Mouse (Mus musculus): ENCODE results near the gene Tm9sf4. TPM values are rescaled to one million over a fixed set of nuclear protein-coding genes. Genes with fewer than 3 reads are reported as not detected.

The Tm9sf4 gene
- total RNA-seq, 2 experiments from 2014 or later: 84.1 to 103 TPM

GRCm38 (mm10) chr2:153217826-153218340, 56.8 kb downstream of the Tm9sf4 start:
- DNase-seq: no peak

DNA sequence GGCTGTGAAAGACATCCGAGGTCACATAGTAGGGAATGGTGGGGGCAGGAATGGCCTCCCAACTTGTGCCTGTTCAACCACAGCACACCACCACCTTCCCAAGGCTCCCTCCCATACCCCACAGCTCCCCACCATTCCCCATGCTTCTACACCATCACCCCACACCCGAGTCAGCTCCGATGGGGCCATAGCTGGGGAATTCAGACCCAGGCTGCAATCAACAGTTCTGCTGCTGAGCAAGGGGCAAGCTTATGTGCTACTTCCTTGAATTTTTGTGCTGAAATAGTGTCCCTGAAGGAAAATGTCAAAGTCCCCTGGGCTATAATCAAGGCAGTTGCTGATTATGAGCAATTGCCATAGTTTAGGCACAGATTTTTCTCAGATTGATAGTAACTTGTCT, 57.4 kb downstream of the Tm9sf4 start:
- DNase-seq: no peak

DNA sequence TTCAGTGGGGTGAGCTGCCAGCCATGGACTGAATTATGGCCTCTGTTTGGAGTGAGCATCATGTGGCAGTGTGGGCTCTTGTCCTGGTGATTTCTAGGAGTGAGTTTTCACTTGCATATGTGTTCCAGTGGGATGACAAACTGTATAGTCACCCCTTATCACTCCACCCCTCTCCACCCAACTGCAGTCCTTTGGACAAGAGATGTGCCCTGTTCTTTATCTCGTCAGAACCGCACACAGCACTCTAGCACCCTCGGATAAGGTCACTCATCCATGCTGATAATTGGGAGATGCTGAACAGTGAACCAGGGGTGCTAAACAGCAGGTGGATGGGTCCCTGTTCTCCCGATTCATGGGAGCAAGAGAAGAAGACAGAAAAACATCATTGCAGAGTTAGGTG, 60.5 kb downstream of the Tm9sf4 start:
- no peak for DNase-seq

- DNase-seq: no peak
Observed at GRCm38 (mm10) chr2:153222130-153222529, 61.0 kb downstream of the Tm9sf4 start.

- no peak for DNase-seq
Observed at GRCm38 (mm10) chr2:153222566-153222965, 61.5 kb downstream of the Tm9sf4 start.

- peak; percentile 47 to 54 for DNase-seq
Observed at GRCm38 (mm10) chr2:153224946-153225594, 64.0 kb downstream of the Tm9sf4 start, which contains the start of gene Tspyl3. TSS of gene Tspyl3 (minus strand) at chr2:153225441.

DNA sequence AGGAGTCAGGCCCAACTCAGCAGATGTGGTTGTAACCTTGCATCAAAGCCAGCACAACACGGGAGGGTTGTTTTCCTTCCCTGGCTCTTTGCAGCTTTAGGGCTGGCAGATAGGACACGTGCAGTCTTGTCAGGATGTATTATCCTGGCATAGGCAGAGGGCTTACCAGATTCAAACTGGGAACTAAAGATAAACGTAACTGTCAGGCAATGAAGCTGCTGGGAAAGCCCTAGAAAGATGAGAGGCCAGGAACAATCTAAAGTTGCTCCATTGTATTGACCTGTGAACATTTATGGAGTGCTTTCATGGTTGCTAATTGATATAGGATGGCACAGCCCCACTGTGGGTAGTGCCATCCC, 64.5 kb downstream of the Tm9sf4 start:
- DNase-seq: no peak

GRCm38 (mm10) chr2:153227959-153228358, 66.9 kb downstream of the Tm9sf4 start:
- DNase-seq: no peak

- no peak for DNase-seq
Observed at GRCm38 (mm10) chr2:153228523-153228922, 67.4 kb downstream of the Tm9sf4 start.

DNA sequence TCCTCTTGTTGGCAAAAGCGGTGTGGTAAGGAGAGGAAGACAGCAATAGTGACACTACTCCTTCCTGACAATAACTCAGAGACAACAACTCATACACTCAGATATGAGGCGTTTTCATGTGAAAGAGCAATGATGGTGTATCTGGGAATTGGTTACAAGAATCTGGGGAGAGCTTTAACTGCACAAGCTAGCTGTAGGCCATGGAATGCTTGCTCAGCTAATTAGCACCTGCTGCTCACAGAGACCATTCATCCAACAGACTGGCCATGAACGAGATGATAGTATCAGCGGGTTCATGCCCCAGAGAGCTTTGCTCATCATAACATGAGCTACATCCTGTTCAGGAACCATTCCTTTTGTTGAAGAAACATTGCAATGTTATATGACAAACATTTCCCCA, 76.1 kb downstream of the Tm9sf4 start:
- no peak for DNase-seq

DNA sequence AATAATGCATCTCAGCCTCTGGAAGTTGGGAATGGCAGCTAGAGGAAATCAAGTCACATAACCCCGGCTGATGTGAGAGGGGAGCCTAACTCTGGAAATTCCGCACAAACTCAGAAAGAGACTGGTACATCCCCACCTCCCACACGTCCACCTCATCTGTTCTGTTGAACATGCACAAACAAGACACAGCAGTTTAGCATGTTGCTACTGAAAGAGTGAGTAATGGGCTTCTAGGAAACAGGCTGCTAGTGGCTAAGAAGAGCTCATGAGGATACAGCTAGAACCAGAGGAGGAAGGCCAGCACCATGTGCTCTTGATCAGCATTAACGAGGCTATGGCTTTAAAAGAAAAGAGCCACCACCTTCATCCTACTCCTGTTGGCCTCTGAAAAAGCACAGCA, 76.8 kb downstream of the Tm9sf4 start:
- DNase-seq: no peak

- DNase-seq: no peak
Observed at GRCm38 (mm10) chr2:153238406-153238805, 77.3 kb downstream of the Tm9sf4 start.

DNA sequence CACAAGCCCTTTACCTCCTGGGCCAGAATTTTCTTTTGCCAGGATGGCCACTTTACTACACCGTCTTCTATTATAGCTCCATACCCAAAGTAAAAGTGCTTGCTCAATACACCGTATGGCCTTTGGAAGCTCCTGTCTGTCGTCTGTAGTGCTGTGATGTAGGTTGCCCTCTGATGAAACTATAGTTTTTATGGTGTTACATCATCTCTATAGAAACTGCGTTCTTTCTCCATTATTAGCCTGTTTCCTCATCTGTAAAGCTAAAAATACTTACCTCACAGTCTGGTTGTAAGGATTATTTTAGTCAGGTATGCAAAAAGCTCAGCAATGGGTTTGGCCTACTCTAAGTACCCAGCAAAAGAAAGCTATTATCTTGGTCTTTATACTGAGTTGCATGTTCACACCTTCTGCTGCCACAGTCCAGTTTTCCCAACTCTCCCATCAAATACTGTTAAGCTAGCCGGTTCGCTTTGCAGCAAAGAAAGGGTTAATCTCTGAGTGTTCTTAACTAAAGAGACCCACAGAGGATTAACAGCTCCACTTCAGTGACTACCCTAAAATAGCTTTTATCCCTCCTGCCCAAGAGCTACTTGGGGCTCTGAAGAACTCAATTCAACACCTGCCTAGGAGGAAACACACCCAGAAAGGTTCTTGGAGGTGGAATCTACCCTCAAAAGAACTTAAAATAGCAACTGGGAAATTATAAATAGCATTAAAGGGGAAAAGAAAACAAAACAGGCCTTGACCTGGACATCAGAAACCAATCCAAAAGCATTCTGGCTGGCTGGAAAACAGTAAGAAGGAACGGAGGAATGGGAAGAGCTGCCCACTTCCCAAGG, 78.1 kb downstream of the Tm9sf4 start:
- DNase-seq: no peak

GRCm38 (mm10) chr2:153239860-153240480, 78.9 kb downstream of the Tm9sf4 start:
- DNase-seq: no peak

GRCm38 (mm10) chr2:153240701-153241235, 79.7 kb downstream of the Tm9sf4 start:
- DNase-seq: no peak

- peak; percentile 83 to 85 for DNase-seq
Observed at GRCm38 (mm10) chr2:153241250-153242014, 80.3 kb downstream of the Tm9sf4 start, which contains the start of the genes Plagl2 and Pofut1. TSS of gene Plagl2 (minus strand) at chr2:153241426. TSS of gene Pofut1 (plus strand) at chr2:153241533.

- no peak for DNase-seq
Observed at GRCm38 (mm10) chr2:153242156-153242555, 81.1 kb downstream of the Tm9sf4 start.

DNA sequence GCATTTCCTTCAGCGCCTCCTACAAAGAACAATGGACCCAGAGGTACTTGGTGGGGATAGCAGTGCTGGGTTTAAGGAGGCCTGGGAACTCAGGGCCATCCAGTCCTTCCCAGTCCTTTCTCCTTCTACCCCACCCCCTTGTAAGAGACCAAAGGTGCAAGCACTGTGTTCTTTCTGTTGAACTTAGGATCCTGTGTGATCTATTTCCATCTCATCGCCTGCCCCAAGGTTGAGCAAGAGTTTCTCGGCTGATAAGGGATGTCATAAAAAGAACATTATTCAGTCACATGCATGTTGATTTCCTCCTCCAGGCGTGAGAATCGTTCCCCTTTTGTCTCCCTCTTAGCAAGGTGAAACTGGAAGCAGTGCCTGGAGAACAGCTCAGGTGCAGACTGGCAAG, 88.6 kb downstream of the Tm9sf4 start:
- no peak for DNase-seq

- no peak for DNase-seq
Observed at GRCm38 (mm10) chr2:153256604-153257003, 95.5 kb downstream of the Tm9sf4 start.

DNA sequence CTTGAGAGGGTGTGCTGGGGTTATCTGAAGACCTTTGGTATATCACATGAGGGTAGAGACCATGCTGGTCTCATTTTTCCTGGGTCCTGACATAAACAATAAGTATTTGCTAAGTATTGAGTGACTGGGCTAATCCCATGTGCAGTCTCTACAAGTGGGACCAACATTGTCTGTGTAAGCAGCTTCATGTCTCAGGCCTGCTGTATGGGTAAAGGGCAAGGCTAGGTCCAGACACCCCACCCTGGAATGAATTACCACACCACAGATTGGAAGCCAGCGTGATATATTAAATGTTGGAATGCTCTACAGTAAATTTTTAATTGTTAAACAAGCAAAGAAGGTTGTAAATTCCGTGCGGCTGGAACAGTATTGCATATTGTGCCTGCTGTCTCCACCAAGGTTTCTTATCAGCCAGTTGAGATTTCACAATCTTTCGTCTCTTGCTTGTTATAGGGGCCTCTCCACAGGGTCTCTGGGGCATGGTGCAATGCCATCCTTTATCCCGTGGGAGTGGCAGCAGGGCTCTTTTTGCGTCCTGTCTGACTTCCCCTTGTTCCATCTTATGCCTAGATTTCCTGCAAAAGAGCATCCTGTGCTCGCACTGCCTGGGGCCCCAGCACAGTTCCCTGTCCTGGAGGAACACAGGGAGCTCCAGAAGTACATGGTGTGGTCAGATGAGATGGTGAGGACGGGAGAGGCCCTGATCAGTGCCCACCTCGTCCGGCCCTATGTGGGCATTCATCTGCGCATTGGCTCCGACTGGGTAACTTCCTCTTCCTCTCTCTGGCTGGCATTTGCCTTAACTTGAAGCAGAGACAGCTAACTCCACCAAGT, 98.1 kb downstream of the Tm9sf4 start:
- DNase-seq: no peak
